Mouse (Mus musculus): ENCODE data around the gene Acd. TPM values are rescaled to one million over a fixed set of nuclear protein-coding genes. Genes with fewer than 3 reads are reported as not detected.

Gene Acd
- polyA plus RNA-seq, 1 experiment: 12.3 TPM

GRCm38 (mm10) chr8:105707498-105708403 lies 6.8 kb upstream of the Acd start, which contains the start of the genes 4933405L10Rik and Enkd1:
Gene 4933405L10Rik (plus strand): TSS chr8:105707655.
Gene Enkd1 (minus strand): TSS chr8:105708210.
- Histone ChIP-seq H3K27ac (replicated peaks; ENCODE audit: low read depth, low read length) (no peak within 1 kb of the TSS), H3K4me3 (ENCODE audit: insufficient read depth, low read depth, low read length) (peak within 1 kb of the TSS; percentile 49), H3K4me1 (ENCODE audit: control insufficient read depth, insufficient read depth, insufficient read length, low read length) (no peaks in the 10 kb centered on the region)

GRCm38 (mm10) chr8:105706426-105706825 lies 5.5 kb upstream of the Acd start:
- Histone ChIP-seq H3K27ac (replicated peaks; ENCODE audit: low read depth, low read length) (no peak overlapping the region), H3K4me1 (ENCODE audit: control insufficient read depth, insufficient read depth, insufficient read length, low read length) (no peaks in the 10 kb centered on the region), H3K4me3 (ENCODE audit: insufficient read depth, low read depth, low read length) (no peak overlapping the region)

DNA sequence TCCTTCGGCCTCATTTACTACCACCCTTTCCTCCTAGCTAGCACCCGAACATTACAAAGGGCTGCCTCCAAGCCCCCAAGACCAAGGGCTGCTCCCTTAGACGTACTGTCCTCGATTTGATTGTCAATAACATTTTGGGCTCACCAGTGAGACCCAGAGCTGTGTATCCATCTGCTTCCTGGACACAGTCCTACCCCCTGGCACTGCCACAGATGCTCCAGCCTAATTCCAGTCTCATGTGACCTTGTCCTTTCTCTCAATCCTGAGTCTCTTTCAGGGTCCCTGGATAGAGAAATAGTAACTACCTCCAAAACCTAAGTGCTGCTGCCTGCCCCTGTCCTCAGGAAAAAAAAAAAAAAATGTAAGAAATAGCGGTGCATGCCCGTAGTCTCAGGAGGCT lies 4.1 kb upstream of the Acd start:
- H3K27ac ChIP-seq (replicated peaks; ENCODE audit: low read depth, low read length): no peak overlapping the region
- H3K4me1 ChIP-seq (ENCODE audit: control insufficient read depth, insufficient read depth, insufficient read length, low read length): peaks cover 4% of the 10 kb centered on the region; the same call in 1 of the 2 replicates
- H3K4me3 ChIP-seq (ENCODE audit: insufficient read depth, low read depth, low read length): no peak overlapping the region

GRCm38 (mm10) chr8:105704146-105704812 lies 3.4 kb upstream of the Acd start:
- Histone ChIP-seq H3K4me3 (ENCODE audit: insufficient read depth, low read depth, low read length) (no peak overlapping the region), H3K27ac (replicated peaks; ENCODE audit: low read depth, low read length) (no peak overlapping the region), H3K4me1 (ENCODE audit: control insufficient read depth, insufficient read depth, insufficient read length, low read length) (peaks cover 4% of the 10 kb centered on the region; the same call in 1 of the 2 replicates)

DNA sequence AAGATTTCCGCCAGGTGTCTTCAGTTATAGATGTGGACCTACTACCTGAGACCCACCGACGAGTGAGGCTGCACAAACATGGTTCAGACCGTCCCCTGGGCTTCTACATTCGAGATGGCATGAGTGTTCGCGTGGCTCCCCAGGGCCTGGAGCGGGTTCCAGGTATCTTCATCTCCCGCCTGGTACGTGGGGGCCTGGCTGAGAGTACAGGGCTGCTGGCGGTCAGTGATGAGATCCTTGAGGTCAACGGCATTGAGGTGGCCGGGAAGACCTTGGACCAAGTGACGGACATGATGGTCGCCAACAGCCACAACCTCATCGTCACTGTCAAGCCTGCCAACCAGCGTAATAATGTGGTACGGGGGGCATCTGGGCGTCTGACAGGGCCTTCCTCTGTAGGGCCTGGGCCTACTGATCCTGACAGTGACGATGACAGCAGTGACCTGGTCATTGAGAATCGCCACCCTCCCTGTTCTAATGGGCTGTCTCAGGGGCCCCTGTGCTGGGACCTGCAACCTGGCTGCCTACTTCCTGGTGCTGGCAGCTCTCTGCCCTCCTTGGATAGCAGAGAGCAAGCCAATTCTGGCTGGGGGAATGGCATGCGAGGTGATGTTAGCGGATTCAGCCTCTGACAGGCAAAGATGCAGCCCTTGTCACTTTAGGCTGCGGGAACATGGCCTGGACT lies 2.0 kb upstream of the Acd start:
- Histone ChIP-seq H3K27ac (replicated peaks; ENCODE audit: low read depth, low read length) (no peak overlapping the region), H3K4me3 (ENCODE audit: insufficient read depth, low read depth, low read length) (no peak overlapping the region), H3K4me1 (ENCODE audit: control insufficient read depth, insufficient read depth, insufficient read length, low read length) (peaks cover 4% of the 10 kb centered on the region; the same call in 1 of the 2 replicates)

- peaks cover 4% of the 10 kb centered on the region; the same call in 1 of the 2 replicates for H3K4me1 ChIP-seq (ENCODE audit: control insufficient read depth, insufficient read depth, insufficient read length, low read length)
- H3K27ac ChIP-seq (replicated peaks; ENCODE audit: low read depth, low read length): no peak overlapping the region
- H3K4me3 ChIP-seq (ENCODE audit: insufficient read depth, low read depth, low read length): peak overlapping the region; percentile 55
These were observed 1.1 kb upstream of the Acd start for GRCm38 (mm10) chr8:105702001-105702401.

DNA sequence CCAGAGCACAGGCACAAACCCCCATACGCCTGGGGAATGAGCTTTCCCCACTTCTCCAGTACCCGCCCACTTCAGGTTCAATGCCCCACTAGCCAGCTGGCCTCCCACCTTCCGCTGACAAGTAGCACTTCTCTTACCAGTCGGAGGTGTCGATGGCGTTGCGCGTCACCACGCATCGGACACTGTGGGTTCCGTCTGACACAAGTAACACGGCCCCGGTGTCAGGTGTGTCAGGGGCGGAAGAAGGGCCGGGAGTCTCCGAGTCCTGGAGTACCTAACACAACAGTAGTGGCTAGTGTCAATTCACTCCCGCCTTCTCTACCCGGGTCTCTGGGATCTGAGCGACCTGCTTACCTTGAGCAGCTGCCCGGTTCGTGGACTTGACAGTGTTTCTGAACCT lies 336 bp downstream of the Acd start:
- Histone ChIP-seq H3K27ac (replicated peaks; ENCODE audit: low read depth, low read length) (peak overlapping the region; percentile 58; the same call in 1 of the 2 replicates), H3K4me1 (ENCODE audit: control insufficient read depth, insufficient read depth, insufficient read length, low read length) (peaks cover 4% of the 10 kb centered on the region; the same call in 1 of the 2 replicates), H3K4me3 (ENCODE audit: insufficient read depth, low read depth, low read length) (peak overlapping the region; percentile 91)

GRCm38 (mm10) chr8:105699488-105700215 lies 1.2 kb downstream of the Acd start:
- no peak overlapping the region for H3K27ac ChIP-seq (replicated peaks; ENCODE audit: low read depth, low read length)
- peak overlapping the region; percentile 91 for H3K4me3 ChIP-seq (ENCODE audit: insufficient read depth, low read depth, low read length)
- H3K4me1 ChIP-seq (ENCODE audit: control insufficient read depth, insufficient read depth, insufficient read length, low read length): peaks cover 4% of the 10 kb centered on the region; the same call in 1 of the 2 replicates

DNA sequence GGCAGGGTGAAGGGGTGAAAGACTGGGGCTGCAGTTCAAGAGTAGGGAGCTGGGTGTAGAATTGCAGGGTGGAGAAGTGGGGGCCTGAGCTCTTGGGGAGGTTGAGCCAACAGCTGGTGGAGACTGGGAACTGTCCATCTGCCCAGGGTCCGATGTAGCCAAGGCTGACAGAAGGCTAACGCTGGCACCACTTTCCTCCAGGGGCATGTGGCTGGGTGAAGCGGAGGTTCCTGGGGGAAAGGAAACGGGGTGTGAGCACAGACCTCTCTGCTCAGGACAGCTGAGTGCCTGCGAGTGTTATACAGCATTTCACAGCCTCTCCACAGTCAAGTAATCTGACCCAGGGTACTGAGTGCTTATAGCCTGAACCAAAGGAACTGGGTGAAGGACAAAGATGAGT lies 2.2 kb downstream of the Acd start:
- no peak overlapping the region for H3K27ac ChIP-seq (replicated peaks; ENCODE audit: low read depth, low read length)
- peaks cover 8% of the 10 kb centered on the region; the same call in 1 of the 2 replicates for H3K4me1 ChIP-seq (ENCODE audit: control insufficient read depth, insufficient read depth, insufficient read length, low read length)

GRCm38 (mm10) chr8:105697196-105697780 lies 3.6 kb downstream of the Acd start:
- Histone ChIP-seq H3K27ac (replicated peaks; ENCODE audit: low read depth, low read length) (no peak overlapping the region), H3K4me1 (ENCODE audit: control insufficient read depth, insufficient read depth, insufficient read length, low read length) (peaks cover 8% of the 10 kb centered on the region; the same call in 1 of the 2 replicates)

More for the DNA sequence above, 2.2 kb downstream of the Acd start:
- no peak overlapping the region for H3K4me3 ChIP-seq (ENCODE audit: insufficient read depth, low read depth, low read length)

GRCm38 (mm10) chr8:105695080-105695780 lies 5.7 kb downstream of the Acd start:
- no peak overlapping the region for H3K4me3 ChIP-seq (ENCODE audit: insufficient read depth, low read depth, low read length)
- peaks cover 6% of the 10 kb centered on the region; the same call in 1 of the 2 replicates for H3K4me1 ChIP-seq (ENCODE audit: control insufficient read depth, insufficient read depth, insufficient read length, low read length)
- H3K27ac ChIP-seq (replicated peaks; ENCODE audit: low read depth, low read length): no peak overlapping the region

More at GRCm38 (mm10) chr8:105697196-105697780, 3.6 kb downstream of the Acd start:
- no peak overlapping the region; the same call in 1 of the 2 replicates for H3K4me3 ChIP-seq (ENCODE audit: insufficient read depth, low read depth, low read length)

GRCm38 (mm10) chr8:105694051-105694799 lies 6.7 kb downstream of the Acd start:
- Histone ChIP-seq H3K4me3 (ENCODE audit: insufficient read depth, low read depth, low read length) (peak overlapping the region; percentile 22), H3K27ac (replicated peaks; ENCODE audit: low read depth, low read length) (no peak overlapping the region)

GRCm38 (mm10) chr8:105693648-105694047 lies 7.3 kb downstream of the Acd start:
- Histone ChIP-seq H3K4me3 (ENCODE audit: insufficient read depth, low read depth, low read length) (peak overlapping the region; percentile 22), H3K27ac (replicated peaks; ENCODE audit: low read depth, low read length) (no peak overlapping the region), H3K4me1 (ENCODE audit: control insufficient read depth, insufficient read depth, insufficient read length, low read length) (0 out of 2 replicates have a peak, but pooled peaks cover 4% of the 10 kb centered on the region)

More at GRCm38 (mm10) chr8:105694051-105694799, 6.7 kb downstream of the Acd start:
- 0 out of 2 replicates have a peak, but pooled peaks cover 4% of the 10 kb centered on the region for H3K4me1 ChIP-seq (ENCODE audit: control insufficient read depth, insufficient read depth, insufficient read length, low read length)
